Mouse (Mus musculus) brain, embryonic 14.5 days (tissue): ENCODE results near the gene Hfe2.

Experiments used
- CTCF ChIP-seq: fragments of 200-500 bp; IDR thresholded peaks from 2 replicates; pipeline ENCODE4 v1.5.1; 2012; ENCODE audit warnings: inconsistent platforms, mild to moderate bottlenecking, moderate library complexity, borderline replicate concordance; ENCODE audit not compliant: insufficient read depth, insufficient read length; ENCODE audit errors: extremely low read depth
- POLR2A ChIP-seq: fragments of 200-500 bp; IDR thresholded peaks from 2 replicates; pipeline ENCODE4 v1.6.1; 2012; ENCODE audit warnings: mild to moderate bottlenecking, inconsistent platforms, borderline replicate concordance; ENCODE audit not compliant: poor library complexity, insufficient read depth, insufficient read length, severe bottlenecking; ENCODE audit errors: extremely low read depth

- no peak for TF ChIP-seq POLR2A
- TF ChIP-seq CTCF = no peak
Measured at GRCm38 (mm10) chr3:96526864-96527542, 2.0 kb downstream of the Hfe2 start.
